Comparison of ENCODE assay signal across 17 mouse cellular contexts in genomic region chr15:12470900-12471838, GRCm38 (mm10).
DNase-seq lines count a peak whose midpoint lies in the region; ATAC-seq and TF ChIP-seq lines count a peak whose summit lies in the region.
"Had no signal": no experiment of that assay in that cellular context is flagged by ENCODE, and none has a peak within 500 bp of the region (broad histone marks: within the 10 kb centered on the region; RNA-seq: fewer than 3 reads in every experiment).

No protein-coding gene starts in this region.

- peak; percentile 63; the same call in 1 of the 2 replicates for ATAC-seq in forebrain, embryonic 12.5 days (ENCODE audit: low FRiP score)
- no peak for ATAC-seq in forebrain, embryonic 14.5 days
- peak; percentile 21; the same call in 1 of the 2 replicates for ATAC-seq in stomach, embryonic 14.5 days (ENCODE audit: insufficient number of reproducible peaks, insufficient read depth, low FRiP score, low read depth)
- no peak for ATAC-seq in stomach, postnatal 0 days (ENCODE audit: low FRiP score, low TSS enrichment)
- ATAC-seq in activated CD4-positive, CD25-positive, alpha-beta regulatory T cell, adult 4 months = no peak
- ATAC-seq: intestine, embryonic 15.5 days had no signal

- H3K9me3 ChIP-seq in forebrain, embryonic 12.5 days = no peaks in the 10 kb centered on the region
- H3K9me3 ChIP-seq in forebrain, embryonic 14.5 days (replicated peaks; ENCODE audit: control insufficient read depth, low read length) = no peaks in the 10 kb centered on the region
- H3K9me3 ChIP-seq in stomach, embryonic 14.5 days (ENCODE audit: control insufficient read depth, low read depth, low read length) = no peaks in the 10 kb centered on the region
- H3K9me3 ChIP-seq in stomach, postnatal 0 days (ENCODE audit: control insufficient read depth, low read length) = no peaks in the 10 kb centered on the region
- H3K9me3 ChIP-seq: intestine, embryonic 15.5 days had no signal

- TF ChIP-seq CTCF in kidney, adult 2 months (conservative IDR thresholded peaks at IDR 0.05; ENCODE audit: insufficient read depth, insufficient read length, low read depth, low read length) = no peak
- no peak for TF ChIP-seq CTCF in stomach, postnatal 0 days (IDR thresholded peaks at IDR 0.05; ENCODE audit: low read depth)

- no peak for TF ChIP-seq POLR2A in kidney, adult 2 months (IDR thresholded peaks at IDR 0.05; ENCODE audit: low read depth, low read length)

- H3K27ac ChIP-seq in forebrain, embryonic 12.5 days = no peak overlapping the region
- no peak overlapping the region for H3K27ac ChIP-seq in forebrain, embryonic 14.5 days (ENCODE audit: low read depth, low read length)
- no peak overlapping the region for H3K27ac ChIP-seq in kidney, adult 2 months (ENCODE audit: insufficient read depth, low read depth, low read length)
- H3K27ac ChIP-seq in stomach, embryonic 14.5 days (ENCODE audit: low read length) = peak overlapping the region; percentile 48; the same call in 1 of the 2 replicates
- H3K27ac ChIP-seq in stomach, postnatal 0 days (replicated peaks) = no peak overlapping the region
- H3K27ac ChIP-seq: gastrocnemius, adult 2 months; intestine, embryonic 15.5 days had no signal

- no peaks in the 10 kb centered on the region for H3K36me3 ChIP-seq in forebrain, embryonic 12.5 days (replicated peaks)
- H3K36me3 ChIP-seq in forebrain, embryonic 14.5 days (ENCODE audit: control insufficient read depth, insufficient read depth, low read length) = no peaks in the 10 kb centered on the region
- H3K36me3 ChIP-seq in kidney, adult 2 months (ENCODE audit: control insufficient read depth, insufficient read depth, low read length) = no peaks in the 10 kb centered on the region
- no peaks in the 10 kb centered on the region for H3K36me3 ChIP-seq in stomach, embryonic 14.5 days (ENCODE audit: control insufficient read depth, insufficient read depth, low read length)
- no peaks in the 10 kb centered on the region for H3K36me3 ChIP-seq in stomach, postnatal 0 days (ENCODE audit: control insufficient read depth, insufficient read depth, low read length)
- H3K36me3 ChIP-seq: intestine, embryonic 15.5 days had no signal

- DNase-seq in forebrain, embryonic 14.5 days (ENCODE audit: low spot score) = no peak
- peak; percentile 54 for DNase-seq in kidney, postnatal 10 days
- DNase-seq in kidney, adult 2 months = no peak
- DNase-seq in stomach, postnatal 0 days (ENCODE audit: low spot score) = no peak
- no peak for DNase-seq in Muller cell, postnatal 12 days (ENCODE audit: inconsistent ontology term)
- DNase-seq: adrenal gland, postnatal 10 days; cerebellum, adult 9-11 months; embryo, embryonic 11 days; gastrocnemius, adult 2 months; heart, postnatal 14 days; thymus, postnatal 36 days had no signal

- no peak overlapping the region for H3K9ac ChIP-seq in forebrain, embryonic 12.5 days
- no peak overlapping the region for H3K9ac ChIP-seq in forebrain, embryonic 14.5 days (ENCODE audit: low read length)
- H3K9ac ChIP-seq in stomach, embryonic 14.5 days (replicated peaks; ENCODE audit: low read depth, low read length) = no peak overlapping the region
- H3K9ac ChIP-seq in stomach, postnatal 0 days (ENCODE audit: low read length) = no peak overlapping the region
- H3K9ac ChIP-seq: intestine, embryonic 15.5 days had no signal

- WGBS in forebrain, embryonic 12.5 days = 52% methylated on average over 15 of the region's 15 CpGs
- WGBS in forebrain, embryonic 14.5 days = 47% methylated on average over 15 of the region's 15 CpGs
- 76% methylated on average over 15 of the region's 15 CpGs for WGBS in kidney, adult 2 months
- WGBS in stomach, embryonic 14.5 days = 36% methylated on average over 15 of the region's 15 CpGs
- WGBS in stomach, postnatal 0 days = 47% methylated on average over 15 of the region's 15 CpGs

- H3K4me1 ChIP-seq in forebrain, embryonic 12.5 days = peaks cover 4% of the 10 kb centered on the region
- H3K4me1 ChIP-seq in forebrain, embryonic 14.5 days (ENCODE audit: control insufficient read depth, insufficient read depth, low read length) = no peaks in the 10 kb centered on the region
- no peaks in the 10 kb centered on the region for H3K4me1 ChIP-seq in kidney, adult 2 months (ENCODE audit: control insufficient read depth, insufficient read depth, low read length)
- H3K4me1 ChIP-seq in stomach, embryonic 14.5 days (ENCODE audit: control insufficient read depth, insufficient read depth, low read length) = peaks cover 15% of the 10 kb centered on the region
- no peaks in the 10 kb centered on the region for H3K4me1 ChIP-seq in stomach, postnatal 0 days (replicated peaks; ENCODE audit: control insufficient read depth, insufficient read depth)
- H3K4me1 ChIP-seq: intestine, embryonic 15.5 days had no signal

- H3K27me3 ChIP-seq in forebrain, embryonic 12.5 days = no peaks in the 10 kb centered on the region
- no peaks in the 10 kb centered on the region for H3K27me3 ChIP-seq in forebrain, embryonic 14.5 days (replicated peaks; ENCODE audit: control insufficient read depth, insufficient read depth, low read length)
- H3K27me3 ChIP-seq in kidney, adult 2 months (replicated peaks; ENCODE audit: control insufficient read depth, insufficient read depth, low read length) = no peaks in the 10 kb centered on the region
- no peaks in the 10 kb centered on the region for H3K27me3 ChIP-seq in stomach, embryonic 14.5 days (ENCODE audit: control insufficient read depth, insufficient read depth, low read length)
- no peaks in the 10 kb centered on the region for H3K27me3 ChIP-seq in stomach, postnatal 0 days (ENCODE audit: control insufficient read depth, insufficient read depth, low read length)
- H3K27me3 ChIP-seq: intestine, embryonic 15.5 days had no signal

- H3K4me3 ChIP-seq in forebrain, embryonic 12.5 days (replicated peaks) = no peak overlapping the region
- H3K4me3 ChIP-seq in forebrain, embryonic 14.5 days (ENCODE audit: low read depth, low read length) = no peak overlapping the region
- no peak overlapping the region for H3K4me3 ChIP-seq in kidney, adult 2 months (ENCODE audit: insufficient read depth, low read depth, low read length)
- H3K4me3 ChIP-seq in stomach, embryonic 14.5 days (ENCODE audit: low read depth, low read length) = no peak overlapping the region
- H3K4me3 ChIP-seq in stomach, postnatal 0 days (ENCODE audit: low read depth, low read length) = no peak overlapping the region
- H3K4me3 ChIP-seq: erythroblast, embryonic 14.5 days; gastrocnemius, adult 2 months; intestine, embryonic 15.5 days had no signal

- no peak overlapping the region for H3K4me2 ChIP-seq in forebrain, embryonic 12.5 days
- H3K4me2 ChIP-seq in forebrain, embryonic 14.5 days (ENCODE audit: low read length) = no peak overlapping the region
- H3K4me2 ChIP-seq in stomach, embryonic 14.5 days (replicated peaks; ENCODE audit: low read depth, low read length) = no peak overlapping the region
- no peak overlapping the region for H3K4me2 ChIP-seq in stomach, postnatal 0 days (replicated peaks; ENCODE audit: low read depth)
- H3K4me2 ChIP-seq: intestine, embryonic 15.5 days; liver, embryonic 11.5 days had no signal

- no peak for TF ChIP-seq EP300 in stomach, postnatal 0 days (optimal IDR thresholded peaks at IDR 0.05)

Comparison
In these comparisons a context has a peak if more than half of its experiments do, and no peak if none do; other contexts are left out.
1. ATAC-seq: peak in forebrain, embryonic 12.5 days (single experiment) and stomach, embryonic 14.5 days (single experiment); none in forebrain, embryonic 14.5 days (single experiment), stomach, postnatal 0 days (single experiment) and activated CD4-positive, CD25-positive, alpha-beta regulatory T cell, adult 4 months (single experiment).